Mouse (Mus musculus): ENCODE results near the gene Dlx6. TPM values are rescaled to one million over a fixed set of nuclear protein-coding genes. Genes with fewer than 3 reads are reported as not detected.

Gene Dlx6
- 1 to 10 TPM in 1 of 2 experiments, not detected in 1; 1.3 TPM for total RNA-seq (2021)
- long read RNA-seq, experiment 1 = 0 reads
- long read RNA-seq, experiment 2 = 0 reads

DNA sequence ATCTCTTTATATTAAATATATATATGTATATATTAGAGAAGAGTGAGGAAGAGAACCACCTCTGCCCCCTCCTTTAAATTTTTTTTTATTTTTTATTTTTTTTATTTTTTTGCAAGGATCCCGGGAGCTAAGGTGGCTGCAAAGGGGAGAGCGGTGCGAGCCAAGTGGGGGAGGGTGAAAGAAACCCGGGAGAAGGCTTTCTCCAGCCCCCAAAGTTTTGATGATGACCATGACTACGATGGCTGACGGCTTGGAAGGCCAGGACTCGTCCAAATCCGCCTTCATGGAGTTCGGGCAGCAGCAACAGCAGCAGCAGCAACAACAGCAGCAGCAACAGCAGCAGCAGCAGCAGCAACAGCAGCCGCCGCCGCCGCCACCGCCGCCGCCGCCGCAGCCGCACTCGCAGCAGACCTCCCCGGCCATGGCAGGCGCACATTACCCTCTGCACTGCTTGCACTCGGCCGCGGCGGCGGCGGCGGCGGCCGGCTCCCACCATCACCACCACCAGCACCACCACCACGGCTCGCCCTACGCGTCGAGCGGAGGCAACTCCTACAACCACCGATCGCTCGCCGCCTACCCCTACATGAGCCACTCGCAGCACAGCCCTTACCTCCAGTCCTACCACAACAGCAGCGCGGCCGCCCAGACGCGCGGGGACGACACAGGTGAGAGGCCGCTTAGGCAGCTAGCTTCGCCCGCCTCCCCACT is at the start of gene Dlx6:
Gene Dlx6, plus strand, starts transcription at position 175 of the 711 bp plus-strand sequence.
- DNase-seq = no peak

DNA sequence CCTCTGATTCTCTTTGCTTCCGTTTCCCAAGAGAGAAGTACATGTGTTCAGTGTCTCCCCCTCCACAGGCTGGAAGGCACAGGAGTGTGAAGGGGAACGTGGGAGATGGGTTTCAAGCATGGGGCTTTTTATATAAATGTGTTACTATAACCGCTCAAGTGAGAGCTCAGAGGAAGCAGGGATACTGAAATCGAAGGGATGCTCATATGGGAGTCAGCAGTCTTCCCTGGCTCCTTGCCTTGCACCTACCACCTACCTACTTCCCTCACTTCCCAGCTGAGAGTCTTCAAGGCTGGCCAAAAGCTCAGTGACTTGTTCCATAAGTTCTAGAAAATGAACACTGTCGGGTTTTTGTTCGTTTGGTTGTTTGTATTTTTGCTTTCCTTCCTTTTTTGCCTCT is 46.3 kb upstream of the Dlx6 start:
- no peak for DNase-seq

DNA sequence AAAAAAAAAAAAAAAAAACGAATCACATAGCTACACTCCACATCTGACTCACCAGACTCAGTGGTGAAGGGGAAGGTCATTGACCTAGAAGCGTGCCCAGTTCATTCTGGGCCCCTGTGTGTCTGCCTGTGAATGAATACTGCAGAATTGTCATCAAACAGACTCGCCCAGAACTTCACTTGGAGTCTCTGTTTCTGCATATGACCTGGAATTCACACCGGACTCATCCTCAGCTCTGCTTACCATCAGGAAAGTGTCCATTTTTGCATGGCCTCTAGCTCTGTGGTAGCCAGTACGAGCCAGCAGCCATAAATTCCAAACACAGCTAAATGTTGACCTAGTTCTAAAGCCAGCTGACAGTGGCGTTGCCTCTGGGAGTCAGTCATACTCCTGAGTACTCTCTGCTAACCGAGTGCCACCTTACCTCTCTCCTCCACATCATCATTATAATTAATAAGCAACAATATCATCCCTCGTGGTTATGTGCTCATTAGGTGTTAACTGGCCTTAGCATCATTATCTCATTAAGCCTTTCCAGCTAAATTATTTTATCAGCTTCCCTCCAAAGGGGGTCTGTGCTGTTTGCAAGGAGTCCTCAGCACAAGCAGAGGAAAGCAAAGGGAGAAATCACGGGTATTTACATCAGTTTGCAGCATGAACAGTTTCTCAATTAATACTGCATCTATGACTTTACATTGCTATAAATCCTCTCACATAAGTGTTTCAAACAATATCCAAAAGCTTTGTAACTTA is 44.9 kb upstream of the Dlx6 start:
- DNase-seq = no peak

DNA sequence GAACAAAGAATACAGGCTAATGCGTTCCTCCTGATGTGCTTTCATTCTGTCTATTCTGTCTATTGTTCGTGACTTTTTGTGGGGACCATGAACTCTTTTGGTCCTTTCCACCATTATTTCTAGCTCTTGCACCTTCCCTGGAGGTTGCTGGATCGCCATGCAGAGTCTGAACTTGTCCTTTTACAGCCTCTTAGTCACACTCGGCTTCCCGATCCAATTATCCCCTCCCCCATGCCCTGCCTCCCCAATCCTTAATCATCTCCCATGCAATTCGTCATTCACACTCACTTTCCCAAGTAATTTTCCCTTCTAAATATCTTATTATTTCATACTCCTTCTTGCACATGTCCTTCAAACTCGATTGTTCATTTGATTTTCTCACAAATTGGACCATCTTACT is 44.0 kb upstream of the Dlx6 start:
- no peak for DNase-seq

DNA sequence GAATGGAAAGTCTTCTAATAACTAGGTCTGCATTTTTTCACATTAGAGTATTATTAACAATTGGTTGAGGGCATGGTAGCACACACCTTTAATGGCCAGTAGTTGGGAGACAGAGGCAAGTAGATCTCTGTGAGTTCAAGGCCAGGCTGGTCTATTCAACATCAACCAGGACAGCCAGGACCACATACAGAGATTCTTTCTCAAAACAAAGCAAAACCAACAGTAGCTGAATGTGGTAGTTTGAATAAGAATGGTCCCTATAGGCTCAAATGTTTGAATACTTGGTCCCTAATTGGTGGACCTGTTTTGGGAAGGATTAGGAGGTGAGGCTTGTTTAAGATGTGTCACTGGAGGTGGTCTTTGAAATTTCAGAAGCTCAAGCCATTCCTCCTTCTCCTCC is 37.8 kb upstream of the Dlx6 start:
- no peak for DNase-seq

DNA sequence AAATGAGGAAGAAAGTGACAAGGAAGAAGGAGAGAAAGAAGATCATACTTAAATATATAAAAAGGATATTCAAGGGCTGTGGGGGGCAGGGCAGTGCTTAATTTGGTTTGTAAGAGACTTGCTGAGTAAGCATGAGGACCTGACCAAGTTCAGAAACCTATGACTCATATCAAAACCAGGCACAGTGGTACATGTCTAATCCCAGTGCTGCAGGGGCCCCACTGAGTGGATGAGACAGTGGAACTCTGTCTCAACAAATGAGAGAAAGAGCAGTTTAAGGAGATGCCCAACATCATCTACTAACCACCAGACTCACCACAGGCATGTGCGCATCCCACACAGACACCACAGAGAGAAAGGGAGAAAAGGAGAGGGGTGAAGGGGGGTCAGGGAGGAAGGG is 36.3 kb upstream of the Dlx6 start:
- no peak for DNase-seq

DNA sequence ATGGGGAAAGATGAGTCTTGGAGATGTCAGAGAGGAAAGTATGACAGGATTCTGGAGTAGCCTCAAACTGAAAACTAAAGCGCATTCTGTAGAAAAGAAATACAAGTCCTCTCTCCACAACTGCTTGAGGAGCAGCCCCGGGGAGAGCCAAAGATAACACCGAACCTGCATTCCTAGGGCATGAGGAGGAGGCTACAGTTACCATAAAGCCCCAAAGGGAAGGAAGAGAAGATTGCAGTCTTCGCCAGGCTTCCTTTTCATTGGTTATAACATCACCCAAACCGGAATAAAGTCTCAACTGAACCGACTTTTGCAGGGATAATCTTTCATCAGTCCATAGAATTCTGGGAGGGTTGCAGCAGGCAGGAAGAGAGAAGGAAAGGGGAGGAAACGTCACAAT is 32.7 kb upstream of the Dlx6 start:
- DNase-seq = no peak

DNA sequence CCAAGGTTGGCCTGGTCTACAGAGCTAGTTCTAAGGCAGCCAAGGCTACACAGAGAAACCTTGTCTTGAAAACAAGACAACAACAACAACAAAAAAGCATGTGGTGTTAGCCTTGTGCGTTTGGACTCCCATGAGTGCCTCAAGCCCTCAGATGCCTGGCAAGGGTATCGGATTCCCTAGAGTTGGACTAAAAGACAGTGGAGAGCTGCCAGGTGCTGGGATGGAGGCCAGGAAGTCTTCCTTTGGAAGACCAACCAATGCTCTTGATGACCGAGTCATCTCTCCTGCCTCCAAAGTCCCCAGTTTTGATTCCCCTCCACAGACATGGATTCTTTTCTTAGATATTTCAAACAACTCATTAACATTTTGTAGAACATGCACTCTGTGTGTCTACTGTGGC is 29.8 kb upstream of the Dlx6 start:
- DNase-seq = no peak

DNA sequence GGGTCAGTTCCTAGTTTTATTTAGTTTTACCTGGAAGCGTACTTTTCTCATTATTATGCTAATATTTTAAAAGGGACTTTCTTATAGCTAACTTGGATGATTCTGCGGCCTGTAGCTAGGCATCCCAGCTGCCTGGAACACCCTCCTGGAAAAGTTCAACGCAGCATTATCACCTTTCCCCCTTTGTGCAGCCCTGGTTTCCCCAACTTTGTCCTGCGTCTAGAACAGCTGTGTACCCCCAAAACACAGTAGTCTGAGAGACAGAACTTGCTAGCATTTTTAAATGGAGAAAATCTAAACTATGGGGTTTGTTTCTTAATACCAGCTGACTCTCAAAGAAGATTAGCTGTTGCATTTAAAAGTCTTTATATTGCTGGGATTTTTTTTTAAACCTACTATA is 14.6 kb upstream of the Dlx6 start:
- no peak for DNase-seq

DNA sequence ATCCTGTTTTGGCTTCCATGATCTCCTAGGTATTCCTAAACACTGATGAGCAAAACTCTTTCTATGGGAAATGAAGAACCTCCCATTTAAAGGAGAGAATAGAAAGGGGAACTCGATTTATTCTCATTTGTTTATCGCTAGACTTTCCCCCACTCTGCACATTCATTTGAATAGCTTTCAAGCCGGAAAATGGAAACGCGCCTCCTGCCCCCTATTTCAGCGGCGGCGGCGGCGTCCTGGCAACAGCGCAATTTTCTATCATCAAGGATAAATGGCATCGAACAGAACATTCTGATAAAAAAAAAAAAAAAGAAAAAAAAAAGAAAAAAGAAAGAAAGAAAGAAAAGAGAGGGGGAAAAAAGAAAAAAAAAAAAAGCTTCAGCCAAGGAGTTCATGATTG is 13.4 kb upstream of the Dlx6 start:
- DNase-seq = no peak

DNA sequence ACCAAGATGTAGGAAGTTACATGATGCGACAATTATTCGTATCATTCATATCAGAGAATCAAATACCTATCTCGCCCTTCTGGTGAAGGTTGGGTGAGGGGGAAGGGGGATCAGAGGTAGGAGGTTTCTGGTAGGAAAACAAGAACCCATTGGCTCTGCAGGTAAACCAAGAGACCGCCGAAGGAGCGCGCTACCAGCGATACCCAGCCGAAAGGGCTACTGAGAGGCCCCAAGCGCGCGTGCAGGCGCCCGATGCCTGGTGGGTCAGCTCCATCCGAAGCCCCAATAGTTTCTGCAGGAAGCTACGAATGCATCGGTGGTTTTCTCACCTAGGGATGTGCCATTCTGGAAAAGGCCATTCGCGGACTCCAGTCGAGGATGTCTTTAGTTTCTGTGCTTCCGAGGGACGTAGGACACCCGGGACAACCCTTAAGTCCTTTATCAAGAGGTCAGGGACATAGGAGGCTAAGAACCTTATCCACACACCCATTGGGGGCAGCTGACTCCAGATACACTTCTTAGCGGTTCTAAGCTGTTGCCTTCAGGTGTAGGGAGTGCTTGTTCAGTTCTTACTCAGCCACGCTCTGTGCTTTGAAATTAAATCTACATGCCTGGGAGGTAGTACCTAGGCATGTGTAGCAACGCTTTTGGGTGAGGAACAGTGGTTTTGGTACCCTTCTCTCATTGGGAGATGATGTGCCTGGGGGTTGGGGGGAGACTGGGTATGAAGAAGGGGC is 12.6 kb upstream of the Dlx6 start:
- DNase-seq = no peak

DNA sequence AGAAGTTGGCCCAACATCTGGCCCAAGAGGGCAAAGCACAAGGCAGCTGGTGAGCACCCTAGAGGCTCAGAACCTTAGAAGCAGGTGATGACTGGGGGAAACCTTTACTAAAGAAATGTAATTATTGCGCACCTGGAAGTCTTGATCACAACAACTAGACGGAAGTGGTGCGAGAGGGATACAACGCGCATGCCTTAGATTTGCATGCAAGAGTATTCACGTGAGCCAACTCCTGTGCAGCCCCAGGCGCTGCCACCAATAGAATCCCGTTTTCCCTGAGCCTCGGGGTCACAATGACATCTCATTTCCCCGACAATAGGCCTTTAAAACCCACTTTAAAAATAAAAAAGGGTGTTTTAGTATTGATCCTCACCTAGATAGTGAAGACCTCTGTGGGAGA is 12.0 kb upstream of the Dlx6 start:
- DNase-seq = no peak

DNA sequence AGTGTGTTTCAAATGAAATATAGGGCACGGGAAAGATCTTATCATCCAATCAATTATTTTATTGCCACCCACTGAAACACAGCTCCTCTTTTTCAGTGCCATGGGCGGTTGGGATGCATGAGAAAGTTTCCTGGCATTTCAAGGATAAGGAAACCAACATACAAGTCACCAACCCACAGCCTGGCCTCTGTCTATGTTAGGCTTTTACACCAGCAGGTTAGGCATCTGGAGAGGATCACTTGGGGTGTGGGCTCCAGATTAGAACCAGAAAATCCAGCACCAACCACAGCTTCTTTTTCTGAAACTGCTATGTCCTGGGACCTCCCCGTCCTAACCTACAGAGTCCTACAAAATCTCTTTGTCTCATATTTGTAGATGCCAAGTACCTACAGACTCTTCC is 10.2 kb upstream of the Dlx6 start:
- DNase-seq = no peak

DNA sequence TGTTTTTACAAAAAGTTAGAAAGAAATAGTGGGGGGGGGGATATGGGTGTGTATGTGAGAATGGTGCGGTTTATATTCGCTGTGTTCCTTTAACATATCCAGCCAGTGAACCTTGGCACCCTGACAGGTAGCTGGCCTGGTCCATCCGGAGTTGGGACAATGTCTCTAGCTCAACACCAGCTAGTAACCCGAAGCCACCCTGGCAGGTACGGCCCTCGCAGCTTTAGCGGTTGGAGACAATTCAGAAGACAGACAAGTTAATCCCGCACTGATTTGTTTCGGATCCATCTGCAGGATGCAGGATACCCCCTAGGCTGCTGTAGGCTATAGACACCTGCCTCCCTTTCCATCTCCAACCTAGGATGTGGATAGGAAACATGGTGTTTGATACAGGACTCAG is 9.0 kb upstream of the Dlx6 start:
- DNase-seq = no peak

DNA sequence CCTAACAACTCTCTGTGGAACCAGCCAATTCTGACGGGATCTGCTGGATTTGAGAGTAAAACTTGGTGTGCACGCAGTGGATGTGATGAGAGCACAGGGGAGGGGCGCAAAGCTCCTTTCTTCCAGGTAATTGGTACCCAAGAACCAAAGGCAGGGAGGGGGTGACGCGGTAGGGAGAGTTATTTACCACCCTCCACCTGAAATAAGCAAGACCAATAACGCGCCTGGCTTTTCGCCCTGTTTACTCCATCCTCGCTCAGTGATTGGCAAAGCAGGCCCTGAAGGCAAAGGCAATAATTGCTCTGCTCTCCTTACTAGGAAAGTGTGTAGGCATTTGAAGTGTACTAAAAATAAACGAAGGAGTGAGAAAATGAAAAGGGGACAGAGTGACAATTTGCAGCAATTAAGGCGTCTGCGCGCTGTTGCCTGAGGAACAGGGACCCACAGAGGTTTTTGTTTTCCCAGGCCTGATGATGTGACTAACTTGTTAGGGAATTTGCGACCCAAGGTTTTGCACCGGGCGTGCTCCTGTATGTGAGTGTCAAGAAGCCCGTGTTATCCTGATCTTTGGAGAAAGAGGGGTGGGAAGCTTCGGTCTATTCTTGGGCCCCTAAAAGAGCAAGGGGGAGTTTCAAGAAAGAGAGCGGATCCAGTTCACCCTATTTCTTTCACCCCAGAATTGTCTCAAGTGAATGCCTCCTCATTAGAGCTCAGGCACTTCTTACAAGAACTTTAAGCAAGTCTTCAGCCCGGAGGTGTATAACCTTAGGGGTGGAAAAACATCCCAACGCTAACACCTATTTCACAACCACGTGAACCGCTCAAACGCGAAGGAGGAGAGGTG is 8.0 kb upstream of the Dlx6 start:
- no peak for DNase-seq

DNA sequence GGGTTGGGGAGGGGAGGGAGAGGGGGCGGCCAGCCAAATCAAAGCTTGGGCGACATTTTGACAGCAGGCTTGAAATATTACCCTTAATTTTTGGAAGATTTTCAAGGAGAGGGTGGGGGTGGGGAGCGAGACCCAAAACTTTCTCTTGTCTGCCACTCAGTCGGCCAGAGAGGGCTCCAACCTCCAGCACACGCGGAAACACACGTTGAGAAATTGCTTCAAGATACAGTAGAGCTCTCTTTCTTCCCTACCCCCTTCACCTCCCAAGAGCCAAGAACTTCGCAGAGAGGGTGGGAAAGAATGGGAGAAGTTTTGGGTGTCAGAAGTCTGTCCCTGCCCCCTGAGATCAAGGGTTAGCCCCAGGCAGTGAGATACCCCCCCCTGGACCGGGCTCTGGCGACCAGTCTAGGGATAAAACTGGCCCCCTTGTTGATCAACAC is 7.4 kb upstream of the Dlx6 start:
- DNase-seq = no peak

DNA sequence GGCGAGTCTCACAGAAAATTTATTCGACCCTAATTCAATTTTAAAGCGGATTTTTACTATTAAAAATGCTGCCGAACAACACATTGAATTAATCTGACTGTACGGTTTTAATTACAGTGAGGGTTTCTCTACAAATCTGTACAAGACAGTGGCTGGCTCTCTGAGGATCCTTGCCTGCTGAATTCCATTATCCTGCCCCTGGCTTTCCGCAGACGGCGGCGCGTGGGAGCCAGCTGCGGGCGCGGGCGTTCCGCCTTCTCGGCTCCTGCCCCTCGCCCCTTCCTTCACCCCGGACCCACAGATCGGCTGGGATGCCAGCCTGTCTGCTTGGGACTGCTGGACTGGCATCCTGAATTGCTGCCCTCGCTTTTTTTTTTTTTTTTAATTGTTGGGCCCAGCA is 6.8 kb upstream of the Dlx6 start:
- no peak for DNase-seq

DNA sequence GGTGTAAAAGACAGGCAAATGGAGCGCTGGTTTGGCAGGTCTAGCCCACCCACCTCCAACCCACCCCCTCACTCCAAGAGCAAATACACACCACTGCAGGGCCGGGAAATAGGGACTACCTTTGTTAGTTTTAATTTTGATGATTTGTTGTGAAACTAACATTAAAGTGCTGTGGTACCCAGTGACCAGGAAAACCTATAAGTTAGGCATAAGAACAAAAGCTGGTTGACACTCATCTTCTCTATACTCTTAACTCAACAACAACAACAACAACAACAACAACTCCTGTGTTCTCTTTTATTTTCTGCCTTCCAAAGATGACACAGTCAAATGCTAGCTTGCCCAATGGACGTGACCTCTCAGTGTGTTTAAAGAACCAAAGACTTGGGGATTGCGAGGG is 6.3 kb upstream of the Dlx6 start:
- no peak for DNase-seq

DNA sequence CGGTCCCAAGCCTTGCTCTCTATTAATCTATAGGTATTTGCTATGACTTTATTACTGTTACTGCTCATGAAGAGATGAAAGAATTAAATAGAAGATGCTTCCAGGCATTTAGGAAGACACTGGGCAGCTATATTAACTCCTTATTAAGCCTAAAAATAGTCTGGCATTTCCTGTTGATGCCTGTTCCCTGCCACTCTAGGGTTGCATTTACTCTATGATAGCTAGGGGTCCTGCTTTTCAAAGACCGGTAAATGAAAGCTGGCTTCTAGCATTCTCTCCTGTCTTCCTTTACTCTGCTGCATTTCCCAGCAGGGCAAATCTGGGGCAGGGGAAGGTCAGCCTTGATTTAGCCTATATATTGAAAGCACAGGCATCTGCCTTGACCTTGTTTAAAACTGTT is 5.4 kb upstream of the Dlx6 start:
- DNase-seq = no peak

DNA sequence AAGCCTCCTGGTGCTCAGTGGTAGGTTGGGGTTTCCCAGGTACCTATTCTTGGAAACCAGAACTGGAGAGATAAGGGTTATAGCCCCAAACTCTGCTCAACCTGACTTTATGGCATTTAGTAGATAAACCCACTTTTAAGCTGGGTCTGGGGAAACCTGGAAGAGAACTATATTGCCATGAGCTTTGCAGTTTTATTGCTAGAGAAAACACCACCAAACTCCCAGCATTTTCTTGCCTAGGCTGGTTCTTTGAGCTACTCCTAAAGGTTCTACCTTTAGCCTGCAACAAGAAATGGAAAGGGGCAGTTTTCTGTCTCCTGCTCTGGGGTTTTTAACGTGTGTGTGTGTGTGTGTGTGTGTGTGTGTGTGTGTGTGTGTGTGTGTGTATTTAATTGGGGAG is 4.6 kb upstream of the Dlx6 start:
- no peak for DNase-seq

DNA sequence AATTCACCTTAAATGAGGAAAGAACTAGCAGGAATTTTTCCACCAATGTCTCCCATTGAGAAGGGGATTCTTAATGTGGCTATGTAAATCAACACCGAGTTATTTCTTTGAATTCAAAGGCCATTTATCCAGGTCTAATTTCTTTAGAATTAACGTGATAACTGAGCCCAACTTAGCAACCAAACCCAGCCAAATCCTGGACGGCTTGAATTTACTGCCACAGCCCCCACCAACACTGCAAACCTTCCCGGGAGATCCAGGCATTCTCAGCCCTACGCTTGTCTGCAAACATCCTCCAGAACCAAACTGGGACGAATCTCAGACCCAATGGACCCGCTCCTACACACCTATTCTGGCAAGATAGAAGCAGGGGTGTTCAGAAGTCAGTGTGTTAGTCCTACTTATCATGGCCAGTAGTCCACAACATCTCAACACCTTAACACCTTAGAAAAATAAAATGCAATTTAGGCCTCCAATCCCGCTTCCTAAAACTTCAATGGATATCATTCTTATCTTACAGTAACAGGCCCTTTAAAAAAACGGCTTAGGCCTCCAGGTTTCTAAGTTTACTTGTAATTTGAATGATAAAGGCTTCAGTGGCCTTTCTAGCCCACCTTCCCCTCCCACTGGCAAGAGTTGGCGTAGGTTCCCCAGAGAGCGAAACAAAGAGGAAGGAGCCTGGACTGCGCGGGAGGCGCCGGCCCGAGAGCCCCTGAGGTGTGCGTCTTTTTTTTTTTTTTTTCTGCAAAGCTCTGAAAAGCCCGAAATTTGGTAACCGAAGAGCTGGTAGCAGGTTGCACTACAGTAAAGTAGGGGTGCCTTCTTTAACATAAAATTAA is 3.8 kb upstream of the Dlx6 start:
- no peak for DNase-seq
